Mouse (Mus musculus): ENCODE measurements around the gene Lrrc56.

GRCm38 (mm10) chr7:141194830-141195229 is 873 bp downstream of the Lrrc56 start:
- TF ChIP-seq POLR2A (IDR thresholded peaks at IDR 0.05; ENCODE audit: control insufficient read depth, low read depth, low read length) = peak; percentile 84
- no peak for TF ChIP-seq CTCF (IDR thresholded peaks at IDR 0.05; ENCODE audit: control insufficient read depth, insufficient read depth, insufficient replicate concordance, low read depth, low read length)
